Mouse (Mus musculus): ENCODE data around the gene Cuedc1. TPM values are rescaled to one million over a fixed set of nuclear protein-coding genes. Genes with fewer than 3 reads are reported as not detected.

Cuedc1 gene
- polyA plus RNA-seq, 1 experiment = 42.0 TPM

GRCm38 (mm10) chr11:88171876-88172442, 74.1 kb downstream of the Cuedc1 start:
- TF ChIP-seq POLR2A (IDR thresholded peaks at IDR 0.05; ENCODE audit: borderline replicate concordance, insufficient read depth, low read length) (no peak), CTCF (IDR thresholded peaks at IDR 0.05; ENCODE audit: borderline replicate concordance, insufficient read depth, low read depth, low read length) (no peak)
- Histone ChIP-seq H3K27me3 (ENCODE audit: control insufficient read depth, insufficient read depth, low read length) (no peaks in the 10 kb centered on the region), H3K27ac (ENCODE audit: insufficient read depth, low read length) (no peak overlapping the region), H3K4me1 (ENCODE audit: control insufficient read depth, insufficient read depth, low read length) (peaks cover 7% of the 10 kb centered on the region), H3K4me3 (replicated peaks; ENCODE audit: insufficient read depth, low read depth, low read length) (no peak overlapping the region)
- WGBS = 40% methylated on average over 15 of the region's 15 CpGs
- DNase-seq = peak in 1 of 2 experiments; percentile 56

- DNase-seq = no peak
- TF ChIP-seq POLR2A (IDR thresholded peaks at IDR 0.05; ENCODE audit: borderline replicate concordance, insufficient read depth, low read length) = no peak
- no peak for TF ChIP-seq CTCF (IDR thresholded peaks at IDR 0.05; ENCODE audit: borderline replicate concordance, insufficient read depth, low read depth, low read length)
- Histone ChIP-seq H3K4me1 (ENCODE audit: control insufficient read depth, insufficient read depth, low read length) (peaks cover 7% of the 10 kb centered on the region), H3K4me3 (replicated peaks; ENCODE audit: insufficient read depth, low read depth, low read length) (no peak overlapping the region), H3K27ac (ENCODE audit: insufficient read depth, low read length) (no peak overlapping the region), H3K27me3 (ENCODE audit: control insufficient read depth, insufficient read depth, low read length) (no peaks in the 10 kb centered on the region)
- 59% methylated on average over 10 of the region's 10 CpGs for WGBS
Observed at GRCm38 (mm10) chr11:88172601-88173325, 74.9 kb downstream of the Cuedc1 start.

- 62% methylated on average over 9 of the region's 9 CpGs for WGBS
- H3K27ac ChIP-seq (ENCODE audit: insufficient read depth, low read length) = no peak overlapping the region
- no peaks in the 10 kb centered on the region for H3K27me3 ChIP-seq (ENCODE audit: control insufficient read depth, insufficient read depth, low read length)
- H3K4me1 ChIP-seq (ENCODE audit: control insufficient read depth, insufficient read depth, low read length) = peaks cover 7% of the 10 kb centered on the region
- no peak overlapping the region for H3K4me3 ChIP-seq (replicated peaks; ENCODE audit: insufficient read depth, low read depth, low read length)
- TF ChIP-seq CTCF (IDR thresholded peaks at IDR 0.05; ENCODE audit: borderline replicate concordance, insufficient read depth, low read depth, low read length) (no peak), POLR2A (IDR thresholded peaks at IDR 0.05; ENCODE audit: borderline replicate concordance, insufficient read depth, low read length) (no peak)
- DNase-seq = no peak
Observed at GRCm38 (mm10) chr11:88173386-88174025, 75.6 kb downstream of the Cuedc1 start.

- peak in 1 of 2 experiments; percentile 41 for DNase-seq
- Histone ChIP-seq H3K4me3 (replicated peaks; ENCODE audit: insufficient read depth, low read depth, low read length) (no peak overlapping the region), H3K27me3 (ENCODE audit: control insufficient read depth, insufficient read depth, low read length) (no peaks in the 10 kb centered on the region), H3K4me1 (ENCODE audit: control insufficient read depth, insufficient read depth, low read length) (peaks cover 18% of the 10 kb centered on the region), H3K27ac (ENCODE audit: insufficient read depth, low read length) (no peak overlapping the region; the same call in 1 of the 2 replicates)
- TF ChIP-seq CTCF (IDR thresholded peaks at IDR 0.05; ENCODE audit: borderline replicate concordance, insufficient read depth, low read depth, low read length) = no peak
- no peak for TF ChIP-seq POLR2A (IDR thresholded peaks at IDR 0.05; ENCODE audit: borderline replicate concordance, insufficient read depth, low read length)
- WGBS = 16% methylated on average over 6 of the region's 6 CpGs
Observed at GRCm38 (mm10) chr11:88180467-88180958, 82.7 kb downstream of the Cuedc1 start.

- Histone ChIP-seq H3K4me3 (replicated peaks; ENCODE audit: insufficient read depth, low read depth, low read length) (no peak overlapping the region), H3K27ac (ENCODE audit: insufficient read depth, low read length) (no peak overlapping the region; the same call in 1 of the 2 replicates), H3K4me1 (ENCODE audit: control insufficient read depth, insufficient read depth, low read length) (peaks cover 18% of the 10 kb centered on the region), H3K27me3 (ENCODE audit: control insufficient read depth, insufficient read depth, low read length) (no peaks in the 10 kb centered on the region)
- WGBS = 3% methylated on average over 16 of the region's 16 CpGs
- peak in 1 of 2 experiments; percentile 55 for DNase-seq
- TF ChIP-seq POLR2A (IDR thresholded peaks at IDR 0.05; ENCODE audit: borderline replicate concordance, insufficient read depth, low read length) (no peak), CTCF (IDR thresholded peaks at IDR 0.05; ENCODE audit: borderline replicate concordance, insufficient read depth, low read depth, low read length) (no peak)
Observed at GRCm38 (mm10) chr11:88180959-88181619, 83.2 kb downstream of the Cuedc1 start.

GRCm38 (mm10) chr11:88184632-88185180, 86.8 kb downstream of the Cuedc1 start:
- TF ChIP-seq POLR2A (IDR thresholded peaks at IDR 0.05; ENCODE audit: borderline replicate concordance, insufficient read depth, low read length) (no peak), CTCF (IDR thresholded peaks at IDR 0.05; ENCODE audit: borderline replicate concordance, insufficient read depth, low read depth, low read length) (no peak)
- no peak overlapping the region for H3K4me3 ChIP-seq (replicated peaks; ENCODE audit: insufficient read depth, low read depth, low read length)
- peaks cover 24% of the 10 kb centered on the region for H3K4me1 ChIP-seq (ENCODE audit: control insufficient read depth, insufficient read depth, low read length)
- H3K27me3 ChIP-seq (ENCODE audit: control insufficient read depth, insufficient read depth, low read length) = no peaks in the 10 kb centered on the region
- 86% methylated on average over 17 of the region's 17 CpGs for WGBS
- no peak for DNase-seq
- no peak overlapping the region for H3K27ac ChIP-seq (ENCODE audit: insufficient read depth, low read length)
